Mouse (Mus musculus): Measurements from ENCODE around the gene Rnf10. TPM values are rescaled to one million over a fixed set of nuclear protein-coding genes. Genes with fewer than 3 reads are reported as not detected.
A peak's percentile ranks its signal among the peaks of the same experiment; 100 is the strongest.

Rnf10 gene
- polyA plus RNA-seq, 1 experiment from 2014 or later = 98.5 TPM

DNA sequence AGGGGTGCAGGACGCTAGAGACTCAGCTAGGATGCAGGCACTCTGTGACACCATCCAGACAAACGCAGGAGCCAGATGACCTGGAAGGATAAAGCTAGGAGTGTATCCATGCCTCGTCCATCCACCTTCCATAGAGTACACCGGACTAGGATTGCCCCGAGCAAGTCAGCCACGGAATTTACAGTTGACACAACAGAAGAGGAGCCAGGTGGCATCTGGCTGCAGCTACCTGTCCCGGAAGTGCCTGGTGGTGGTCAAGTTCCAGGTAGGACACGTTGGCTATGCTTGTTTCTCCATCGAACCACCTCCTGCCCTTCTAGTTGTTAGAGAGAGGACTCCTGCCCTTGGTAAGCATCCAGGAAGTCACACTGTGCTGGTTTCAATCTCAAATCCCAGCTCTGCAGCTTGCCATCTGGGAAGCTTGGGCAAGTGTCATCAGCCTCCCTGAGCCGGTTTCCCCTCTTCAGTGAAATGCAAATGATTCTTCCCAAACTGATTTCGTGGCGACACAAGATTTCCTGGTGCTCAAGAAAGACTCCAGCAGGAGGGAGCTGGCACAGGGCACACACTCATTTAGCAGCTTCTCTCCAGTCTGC is 78.0 kb downstream of the Rnf10 start:
- Histone ChIP-seq H3K4me1 (ENCODE audit: insufficient read depth, low read depth, low read length) (peaks cover 9% of the 10 kb centered on the region), H3K9me3 (ENCODE audit: low read length) (no peaks in the 10 kb centered on the region), H3K9ac (replicated peaks; ENCODE audit: low read depth) (no peak overlapping the region), H3K27ac (ENCODE audit: low read length) (no peak overlapping the region), H3K27me3 (replicated peaks; ENCODE audit: insufficient read depth, low read length) (peaks cover 30% of the 10 kb centered on the region), H3K4me3 (ENCODE audit: low read depth, low read length) (peak overlapping the region; percentile 47; the same call in 1 of the 2 replicates), H3K4me2 (replicated peaks; ENCODE audit: low read depth, low read length) (peak overlapping the region; percentile 99), H3K36me3 (ENCODE audit: insufficient read depth, low read length) (no peaks in the 10 kb centered on the region)
- DNase-seq (ENCODE audit: low spot score) (no peak), ATAC-seq (no peak; the same call in 1 of the 2 replicates)
- TF ChIP-seq CTCF (IDR thresholded peaks at IDR 0.05) (no peak), EP300 (IDR thresholded peaks at IDR 0.05) (no peak)
- WGBS = 4% methylated on average over 12 of the region's 12 CpGs

DNA sequence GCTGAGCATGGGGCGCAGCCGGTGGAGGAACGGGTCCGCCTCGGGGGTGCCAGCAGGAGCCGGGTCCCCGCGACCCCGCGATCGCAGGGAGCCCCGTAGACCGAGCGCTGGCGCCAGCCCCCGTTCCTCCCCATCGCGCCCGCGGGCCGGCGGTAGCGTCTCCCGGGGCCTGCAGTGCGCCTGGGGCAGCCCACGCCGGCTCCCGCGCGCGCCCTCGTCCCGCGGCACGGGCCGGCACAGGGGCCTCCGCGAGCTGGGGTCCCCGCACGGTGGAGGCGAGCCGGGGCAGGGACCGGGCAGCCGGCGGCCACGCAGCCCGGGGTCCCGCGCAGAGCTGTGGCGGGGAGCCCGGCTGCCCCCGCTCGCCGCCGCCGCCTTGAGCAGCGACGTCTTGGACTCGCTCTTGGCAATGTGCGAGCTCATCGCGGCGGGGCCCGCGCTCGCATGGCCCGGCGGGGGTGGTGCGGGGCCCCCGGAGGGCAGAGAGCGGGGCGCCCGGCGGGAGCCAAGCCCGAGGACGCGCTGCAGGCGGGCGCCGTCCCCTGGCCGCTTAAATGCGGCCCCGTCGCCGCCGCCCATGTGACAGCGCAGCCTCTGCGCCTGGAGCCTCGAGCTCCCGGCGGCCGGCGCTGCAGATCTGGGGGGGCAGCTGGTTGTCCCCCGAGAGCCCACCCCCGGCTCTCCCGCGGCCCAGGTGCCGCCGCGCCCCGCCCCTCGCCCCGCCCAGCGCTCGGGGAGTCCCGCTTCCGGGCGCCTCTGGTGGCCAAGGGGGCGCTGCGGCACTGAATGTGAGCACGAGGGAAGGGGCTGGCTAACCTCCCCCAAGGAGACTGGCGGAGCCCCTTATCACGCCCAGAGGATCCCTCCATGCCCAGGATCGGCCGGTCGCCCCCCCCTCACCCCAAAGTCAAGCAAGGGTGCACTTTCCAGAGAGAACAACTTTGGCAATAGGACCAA is 78.8 kb downstream of the Rnf10 start, which contains the start of gene Cabp1:
TSS of gene Cabp1 (minus strand) at position 713 of the 957 bp plus-strand sequence.
- peak; percentile 56 for ATAC-seq
- H3K9ac ChIP-seq (replicated peaks; ENCODE audit: low read depth) = no peak within 1 kb of the TSS

DNA sequence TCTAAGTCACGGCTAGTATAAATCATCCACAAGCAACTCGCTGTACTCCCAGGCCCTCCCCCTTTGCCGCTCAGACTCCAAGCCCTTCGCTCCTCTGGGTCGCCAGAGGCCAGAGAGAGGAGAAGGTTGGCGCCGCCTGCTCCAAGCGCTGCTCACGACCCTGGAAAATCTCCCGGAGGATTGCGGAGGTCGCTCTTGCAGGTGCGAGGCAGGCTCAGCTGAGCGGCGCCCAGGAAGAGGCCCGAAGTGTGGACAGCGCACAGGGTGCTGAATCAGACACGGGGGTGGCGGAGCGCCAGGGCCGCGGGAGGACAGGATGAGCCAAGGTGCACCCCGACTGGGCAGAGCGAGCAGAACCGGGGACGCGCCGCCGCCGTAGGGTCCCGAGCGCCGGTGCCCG is 79.5 kb downstream of the Rnf10 start:
- Histone ChIP-seq H3K36me3 (ENCODE audit: insufficient read depth, low read length) (no peaks in the 10 kb centered on the region), H3K4me3 (ENCODE audit: low read depth, low read length) (peak overlapping the region; percentile 47), H3K9me3 (ENCODE audit: low read length) (no peaks in the 10 kb centered on the region), H3K27ac (ENCODE audit: low read length) (no peak overlapping the region), H3K27me3 (replicated peaks; ENCODE audit: insufficient read depth, low read length) (peaks cover 30% of the 10 kb centered on the region), H3K4me1 (ENCODE audit: insufficient read depth, low read depth, low read length) (peaks cover 9% of the 10 kb centered on the region), H3K9ac (replicated peaks; ENCODE audit: low read depth) (no peak overlapping the region), H3K4me2 (replicated peaks; ENCODE audit: low read depth, low read length) (peak overlapping the region; percentile 99)
- TF ChIP-seq CTCF (IDR thresholded peaks at IDR 0.05) = no peak
- no peak for TF ChIP-seq EP300 (IDR thresholded peaks at IDR 0.05)
- WGBS = under 1% methylated on average over 19 of the region's 34 CpGs
- ATAC-seq = peak; percentile 59
- peak; percentile 42 for DNase-seq (ENCODE audit: low spot score)

More for the DNA sequence above, 78.8 kb downstream of the Rnf10 start, which contains the start of gene Cabp1:
- Histone ChIP-seq H3K4me1 (ENCODE audit: insufficient read depth, low read depth, low read length) (peaks cover 9% of the 10 kb centered on the region), H3K4me3 (ENCODE audit: low read depth, low read length) (peak within 1 kb of the TSS; percentile 47), H3K27ac (ENCODE audit: low read length) (no peak within 1 kb of the TSS), H3K9me3 (ENCODE audit: low read length) (no peaks in the 10 kb centered on the region), H3K36me3 (ENCODE audit: insufficient read depth, low read length) (no peaks in the 10 kb centered on the region), H3K27me3 (replicated peaks; ENCODE audit: insufficient read depth, low read length) (peaks cover 30% of the 10 kb centered on the region), H3K4me2 (replicated peaks; ENCODE audit: low read depth, low read length) (peak within 1 kb of the TSS; percentile 99)
- WGBS = 0% methylated on average over 28 of the region's 116 CpGs
- TF ChIP-seq CTCF (IDR thresholded peaks at IDR 0.05) (peak; percentile 52), EP300 (IDR thresholded peaks at IDR 0.05) (no peak)
- peak; percentile 27 for DNase-seq (ENCODE audit: low spot score)

DNA sequence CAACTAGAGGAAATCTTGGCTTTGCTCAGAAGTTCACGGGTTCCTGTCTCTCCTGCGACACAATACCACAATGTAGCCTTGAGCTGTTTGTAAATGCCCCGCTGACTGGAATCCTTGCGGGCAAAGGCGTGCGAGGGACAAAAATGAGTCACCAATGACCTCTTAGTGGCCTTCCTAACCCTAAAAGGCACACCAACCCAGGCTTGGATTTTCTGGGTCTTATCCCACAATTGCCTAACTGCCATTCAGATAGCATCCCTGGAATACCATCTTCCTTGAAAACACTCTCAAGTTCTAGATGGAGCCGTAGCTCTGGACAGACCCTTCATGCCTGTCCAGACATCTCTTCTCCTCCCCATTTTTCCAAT is 79.9 kb downstream of the Rnf10 start:
- Histone ChIP-seq H3K36me3 (ENCODE audit: insufficient read depth, low read length) (no peaks in the 10 kb centered on the region), H3K27ac (ENCODE audit: low read length) (no peak overlapping the region), H3K9me3 (ENCODE audit: low read length) (no peaks in the 10 kb centered on the region), H3K4me1 (ENCODE audit: insufficient read depth, low read depth, low read length) (peaks cover 9% of the 10 kb centered on the region), H3K4me3 (ENCODE audit: low read depth, low read length) (peak overlapping the region; percentile 47; the same call in 1 of the 2 replicates), H3K9ac (replicated peaks; ENCODE audit: low read depth) (no peak overlapping the region), H3K27me3 (replicated peaks; ENCODE audit: insufficient read depth, low read length) (peaks cover 30% of the 10 kb centered on the region), H3K4me2 (replicated peaks; ENCODE audit: low read depth, low read length) (no peak overlapping the region)
- no peak for DNase-seq (ENCODE audit: low spot score)
- TF ChIP-seq CTCF (IDR thresholded peaks at IDR 0.05) (no peak), EP300 (IDR thresholded peaks at IDR 0.05) (no peak)
- no peak for ATAC-seq
- 9% methylated on average over 7 of the region's 7 CpGs for WGBS

DNA sequence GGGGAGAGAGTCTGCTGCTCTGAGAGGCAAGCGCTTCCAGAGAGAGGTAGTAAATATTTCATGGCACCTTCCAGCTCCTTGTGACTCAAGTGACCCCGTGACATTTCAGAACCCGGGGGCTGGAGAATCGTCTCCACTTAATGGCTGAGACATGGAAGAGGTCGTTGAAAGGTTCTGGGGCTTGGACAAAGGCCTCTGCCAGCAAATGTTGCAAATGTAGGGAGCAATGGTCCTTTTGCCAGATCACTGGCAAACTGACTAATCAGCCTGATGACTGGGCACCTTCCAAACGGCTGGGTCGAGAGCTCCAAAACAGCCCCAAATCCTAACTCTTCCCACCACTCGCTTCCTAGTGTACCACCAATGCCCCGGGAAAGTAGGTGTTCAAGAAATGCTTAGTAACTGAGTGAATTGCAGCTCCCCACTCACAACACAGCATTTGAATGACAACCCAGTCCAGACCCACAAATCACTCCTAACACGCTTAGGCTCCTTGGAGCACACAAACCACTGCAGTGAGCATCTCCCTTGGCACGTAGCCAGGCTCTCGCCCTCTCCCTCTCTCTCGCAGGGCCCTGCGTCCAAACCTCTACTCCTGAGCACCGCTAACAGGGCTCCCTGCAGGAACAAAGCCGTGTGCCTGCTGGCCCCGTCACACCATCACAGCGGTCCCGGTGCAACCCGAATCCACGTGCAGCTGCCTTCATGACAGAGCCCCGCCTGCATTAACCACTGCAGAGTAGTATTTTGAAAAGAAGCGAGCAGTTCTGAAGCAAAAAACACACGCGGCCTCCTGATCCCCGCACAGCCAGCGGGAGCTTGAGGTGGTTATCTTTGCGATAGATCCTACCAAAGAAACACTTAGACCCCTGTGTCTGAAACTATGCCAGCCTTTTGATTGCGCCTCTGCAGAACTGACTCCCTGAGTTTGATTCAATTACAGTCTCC is 80.5 kb downstream of the Rnf10 start:
- WGBS = 15% methylated on average over 29 of the region's 29 CpGs
- Histone ChIP-seq H3K27me3 (replicated peaks; ENCODE audit: insufficient read depth, low read length) (peaks cover 30% of the 10 kb centered on the region), H3K9ac (replicated peaks; ENCODE audit: low read depth) (no peak overlapping the region), H3K36me3 (ENCODE audit: insufficient read depth, low read length) (no peaks in the 10 kb centered on the region), H3K9me3 (ENCODE audit: low read length) (no peaks in the 10 kb centered on the region), H3K4me1 (ENCODE audit: insufficient read depth, low read depth, low read length) (peaks cover 12% of the 10 kb centered on the region), H3K4me3 (ENCODE audit: low read depth, low read length) (no peak overlapping the region), H3K4me2 (replicated peaks; ENCODE audit: low read depth, low read length) (no peak overlapping the region), H3K27ac (ENCODE audit: low read length) (no peak overlapping the region)
- no peak for ATAC-seq
- no peak for DNase-seq (ENCODE audit: low spot score)
- TF ChIP-seq EP300 (IDR thresholded peaks at IDR 0.05) = no peak
- TF ChIP-seq CTCF (IDR thresholded peaks at IDR 0.05) = no peak

Other genes with a start within 250 kb of the Rnf10 start
- 32.4 and 32.5 TPM in 2 replicates for gene Gm10401, start 174.6 kb downstream of the Rnf10 start, polyA plus RNA-seq (2015; fragmentation: Nextera tagmentation; extraction: Ambion mirVana)
- 43.6 and 43.9 TPM in 2 replicates for gene Acads, start 153.6 kb downstream of the Rnf10 start, polyA plus RNA-seq (2015; fragmentation: Nextera tagmentation; extraction: Ambion mirVana)
- gene Unc119b, start 137.9 kb downstream of the Rnf10 start, polyA plus RNA-seq (2015; fragmentation: Nextera tagmentation; extraction: Ambion mirVana) = 21.8 and 24.8 TPM in 2 replicates
- 15.0 and 17.5 TPM in 2 replicates for gene Mlec, start 114.7 kb downstream of the Rnf10 start, polyA plus RNA-seq (2015; fragmentation: Nextera tagmentation; extraction: Ambion mirVana)
- 0.90 and 1.1 TPM in 2 replicates for gene Cabp1, start 78.5 kb downstream of the Rnf10 start, polyA plus RNA-seq (2015; fragmentation: Nextera tagmentation; extraction: Ambion mirVana)
- gene Pop5, start 37.1 kb downstream of the Rnf10 start, polyA plus RNA-seq (2015; fragmentation: Nextera tagmentation; extraction: Ambion mirVana) = 77.6 and 78.8 TPM in 2 replicates
- 18.9 and 19.4 TPM in 2 replicates for gene Coq5, start 6.8 kb upstream of the Rnf10 start, polyA plus RNA-seq (2015; fragmentation: Nextera tagmentation; extraction: Ambion mirVana)
- 1,317 and 1,524 TPM in 2 replicates for gene Dynll1, start 28.1 kb upstream of the Rnf10 start, polyA plus RNA-seq (2015; fragmentation: Nextera tagmentation; extraction: Ambion mirVana)
- 140 and 152 TPM in 2 replicates for gene Srsf9, start 54.3 kb upstream of the Rnf10 start, polyA plus RNA-seq (2015; fragmentation: Nextera tagmentation; extraction: Ambion mirVana)
- 10.1 and 10.4 TPM in 2 replicates for gene Gatc, start 68.3 kb upstream of the Rnf10 start, polyA plus RNA-seq (2015; fragmentation: Nextera tagmentation; extraction: Ambion mirVana)
- 51.1 and 54.9 TPM in 2 replicates for gene Triap1, start 68.3 kb upstream of the Rnf10 start, polyA plus RNA-seq (2015; fragmentation: Nextera tagmentation; extraction: Ambion mirVana)
- gene Cox6a1, start 76.1 kb upstream of the Rnf10 start, polyA plus RNA-seq (2015; fragmentation: Nextera tagmentation; extraction: Ambion mirVana) = 819 and 1,023 TPM in 2 replicates
- gene Msi1, start 156.7 kb upstream of the Rnf10 start, polyA plus RNA-seq (2015; fragmentation: Nextera tagmentation; extraction: Ambion mirVana) = 1.2 TPM in 2 replicates
- 70.5 and 71.7 TPM in 2 replicates for gene Pla2g1b, start 193.4 kb upstream of the Rnf10 start, polyA plus RNA-seq (2015; fragmentation: Nextera tagmentation; extraction: Ambion mirVana)
- 15.7 and 18.0 TPM in 2 replicates for gene Sirt4, start 211.8 kb upstream of the Rnf10 start, polyA plus RNA-seq (2015; fragmentation: Nextera tagmentation; extraction: Ambion mirVana)
- gene Pxn, start 233.8 kb upstream of the Rnf10 start, polyA plus RNA-seq (2015; fragmentation: Nextera tagmentation; extraction: Ambion mirVana) = 56.4 and 59.3 TPM in 2 replicates

All from lung, postnatal 0 days (tissue).